Mouse (Mus musculus) kidney, embryonic 14.5 days (tissue): ENCODE data around the gene Col18a1. TPM values are rescaled to one million over a fixed set of nuclear protein-coding genes. Genes with fewer than 3 reads are reported as not detected.

Experiments
- ATAC-seq: fragments of 200-750 bp; cut with Nextera tagmentation; 2 replicates; pipeline ENCODE4 v1.8.0; 2017; ENCODE audit warnings: moderate number of reproducible peaks, mild to moderate bottlenecking, moderate TSS enrichment, moderate library complexity; ENCODE audit not compliant: low FRiP score, low TSS enrichment
- H3K27ac ChIP-seq: fragments of 300-500 bp; sonication (generic); 2 replicates; pipeline ENCODE4 v1.5.1; 2014; ENCODE audit warnings: low read depth, mild to moderate bottlenecking, low read length, moderate library complexity, mixed read lengths
- H3K27me3 ChIP-seq: fragments of 300-500 bp; sonication (generic); 2 replicates; pipeline ENCODE4 v1.6.1; 2014; ENCODE audit warnings: mild to moderate bottlenecking, low read length; ENCODE audit not compliant: control insufficient read depth, insufficient read depth
- H3K36me3 ChIP-seq: fragments of 300-500 bp; sonication (generic); 2 replicates; pipeline ENCODE4 v1.6.1; 2014; ENCODE audit warnings: low read length, mixed read lengths; ENCODE audit not compliant: control insufficient read depth, insufficient read depth
- H3K4me1 ChIP-seq: fragments of 300-500 bp; sonication (generic); 2 replicates; pipeline ENCODE4 v1.6.1; 2014; ENCODE audit warnings: low read length, mixed read lengths; ENCODE audit not compliant: control insufficient read depth, insufficient read depth
- H3K4me2 ChIP-seq: fragments of 300-500 bp; sonication (generic); replicated peaks from 2 replicates; pipeline ENCODE4 v1.6.1; 2014; ENCODE audit warnings: low read depth, mild to moderate bottlenecking, low read length
- H3K4me3 ChIP-seq: fragments of 300-500 bp; sonication (generic); 2 replicates; pipeline ENCODE4 v1.5.1; 2014; ENCODE audit warnings: mild to moderate bottlenecking, low read length
- H3K9ac ChIP-seq: fragments of 300-500 bp; sonication (generic); 2 replicates; pipeline ENCODE4 v1.6.1; 2014; ENCODE audit warnings: low read depth, mild to moderate bottlenecking, low read length, moderate library complexity
- H3K9me3 ChIP-seq: fragments of 300-500 bp; sonication (generic); 2 replicates; pipeline ENCODE4 v1.6.1; 2016; ENCODE audit warnings: low read length; ENCODE audit not compliant: control insufficient read depth
- WGBS: fragments of 180-500 bp; shearing (Covaris S2); extraction: QIAGEN DNeasy Blood & Tissue Kit; methylation state at CpG from one replicate; pipeline ENCODE4 v1.1.7; 2014; 5-methylcytosine and 5-hydroxymethylcytosine counted together
- polyA plus RNA-seq: library from polyadenylated mRNA; unstranded; fragments of >200 nt; fragmentation: Nextera tagmentation; extraction: Ambion mirVana; gene quantifications from 2 replicates; pipeline ENCODE4 v1.2.1, GENCODE M21; 2014

Col18a1 gene
- polyA plus RNA-seq, 1 experiment from 2014 or later, result 140 TPM

- H3K9ac ChIP-seq, result no peak overlapping the region
- H3K27ac ChIP-seq, result peak overlapping the region; percentile 84
- H3K36me3 ChIP-seq, result no peaks in the 10 kb centered on the region
- no peaks in the 10 kb centered on the region for H3K9me3 ChIP-seq
- peak overlapping the region; percentile 11; the same call in 1 of the 2 replicates for H3K4me2 ChIP-seq
- ATAC-seq, result peak; percentile 36; the same call in 1 of the 2 replicates
- peaks cover 50% of the 10 kb centered on the region for H3K4me1 ChIP-seq
- H3K27me3 ChIP-seq, result no peaks in the 10 kb centered on the region
- no peak overlapping the region for H3K4me3 ChIP-seq
- WGBS, result 46% methylated on average over 4 of the region's 4 CpGs
Measured at GRCm38 (mm10) chr10:77151551-77152002, 14.8 kb downstream of the Col18a1 start.

DNA sequence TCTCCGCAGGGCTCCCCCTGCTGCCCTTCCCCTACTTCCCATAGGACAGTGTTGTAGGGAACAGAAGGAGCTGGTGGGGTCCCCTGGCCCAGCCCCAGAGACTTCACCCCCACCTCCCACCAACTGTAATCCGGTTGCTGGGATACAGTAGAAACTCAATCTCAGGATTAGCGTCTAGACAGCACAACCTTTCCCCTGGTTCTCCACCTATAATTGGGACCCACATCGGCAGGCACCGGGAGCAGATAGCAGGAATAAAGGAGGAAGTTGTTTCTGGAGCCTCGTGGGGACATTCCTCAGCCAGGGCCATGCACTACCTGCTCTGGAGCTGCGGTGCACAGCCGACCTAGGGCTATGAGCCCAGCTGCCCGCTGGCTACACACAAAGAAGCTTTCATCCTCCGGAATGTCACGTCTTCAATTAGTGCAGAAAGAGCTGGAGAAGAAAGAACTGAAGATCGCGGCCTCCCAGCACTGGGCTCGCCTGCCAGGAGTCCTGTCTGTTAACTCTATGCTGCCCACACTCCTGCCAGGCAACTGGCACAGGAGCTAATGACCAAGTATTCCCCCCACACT, 15.3 kb downstream of the Col18a1 start:
- peak overlapping the region; percentile 29; the same call in 1 of the 2 replicates for H3K9ac ChIP-seq

GRCm38 (mm10) chr10:77150016-77150415, 16.3 kb downstream of the Col18a1 start:
- WGBS, result 32% methylated on average over 8 of the region's 8 CpGs
- H3K27ac ChIP-seq, result peak overlapping the region; percentile 84
- no peak for ATAC-seq
- no peaks in the 10 kb centered on the region for H3K36me3 ChIP-seq
- no peaks in the 10 kb centered on the region for H3K27me3 ChIP-seq
- no peaks in the 10 kb centered on the region for H3K9me3 ChIP-seq
- H3K9ac ChIP-seq, result peak overlapping the region; percentile 29; the same call in 1 of the 2 replicates
- H3K4me1 ChIP-seq, result peaks cover 59% of the 10 kb centered on the region
- no peak overlapping the region for H3K4me3 ChIP-seq
- H3K4me2 ChIP-seq, result no peak overlapping the region

More for the DNA sequence above, 15.3 kb downstream of the Col18a1 start:
- H3K4me2 ChIP-seq, result peak overlapping the region; percentile 11
- ATAC-seq, result peak; percentile 11; the same call in 1 of the 2 replicates
- no peaks in the 10 kb centered on the region for H3K36me3 ChIP-seq
- no peak overlapping the region for H3K4me3 ChIP-seq
- no peaks in the 10 kb centered on the region for H3K27me3 ChIP-seq
- H3K4me1 ChIP-seq, result peaks cover 51% of the 10 kb centered on the region
- 11% methylated on average over 14 of the region's 14 CpGs for WGBS
- H3K9me3 ChIP-seq, result no peaks in the 10 kb centered on the region
- H3K27ac ChIP-seq, result peak overlapping the region; percentile 84

GRCm38 (mm10) chr10:77147545-77147944, 18.8 kb downstream of the Col18a1 start:
- ATAC-seq, result no peak
- H3K4me3 ChIP-seq, result no peak overlapping the region
- no peaks in the 10 kb centered on the region for H3K36me3 ChIP-seq
- 88% methylated on average over 10 of the region's 10 CpGs for WGBS
- H3K4me1 ChIP-seq, result peaks cover 62% of the 10 kb centered on the region
- no peak overlapping the region for H3K4me2 ChIP-seq
- H3K9me3 ChIP-seq, result no peaks in the 10 kb centered on the region
- no peak overlapping the region for H3K9ac ChIP-seq
- no peaks in the 10 kb centered on the region for H3K27me3 ChIP-seq
- H3K27ac ChIP-seq, result peak overlapping the region; percentile 55; the same call in 1 of the 2 replicates

DNA sequence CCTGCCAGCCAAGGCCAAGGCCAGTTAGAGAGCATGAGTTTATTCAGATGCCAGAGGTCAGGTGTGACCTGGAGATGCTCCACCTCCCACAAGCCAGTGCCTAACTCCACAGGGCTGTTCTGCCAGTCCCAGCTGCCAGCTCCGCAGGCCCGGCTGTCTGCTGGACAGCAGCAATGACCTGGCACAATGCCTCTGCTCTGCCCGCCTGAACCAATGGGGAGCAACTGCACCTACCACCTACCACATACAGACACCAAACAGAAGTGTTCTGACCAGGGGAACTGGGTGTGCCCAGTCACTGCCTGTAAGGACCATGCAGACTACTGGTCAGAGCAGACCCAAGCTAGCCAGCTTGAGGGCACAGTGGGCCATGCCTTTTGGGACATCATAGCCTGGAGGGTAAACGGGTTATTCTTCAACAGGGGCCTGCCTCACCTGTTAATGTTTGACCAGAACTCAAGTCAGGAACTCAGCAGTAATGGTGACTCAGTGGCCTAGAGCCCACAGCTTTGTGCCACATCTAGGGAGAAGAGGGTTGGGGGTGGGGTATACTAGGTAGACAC, 19.4 kb downstream of the Col18a1 start:
- Histone ChIP-seq H3K27ac (peak overlapping the region; percentile 55; the same call in 1 of the 2 replicates), H3K4me1 (peaks cover 59% of the 10 kb centered on the region), H3K27me3 (no peaks in the 10 kb centered on the region), H3K36me3 (no peaks in the 10 kb centered on the region), H3K9ac (no peak overlapping the region), H3K9me3 (no peaks in the 10 kb centered on the region), H3K4me3 (no peak overlapping the region), H3K4me2 (no peak overlapping the region)
- ATAC-seq, result peak; percentile 13; the same call in 1 of the 2 replicates
- WGBS, result 72% methylated on average over 4 of the region's 4 CpGs

DNA sequence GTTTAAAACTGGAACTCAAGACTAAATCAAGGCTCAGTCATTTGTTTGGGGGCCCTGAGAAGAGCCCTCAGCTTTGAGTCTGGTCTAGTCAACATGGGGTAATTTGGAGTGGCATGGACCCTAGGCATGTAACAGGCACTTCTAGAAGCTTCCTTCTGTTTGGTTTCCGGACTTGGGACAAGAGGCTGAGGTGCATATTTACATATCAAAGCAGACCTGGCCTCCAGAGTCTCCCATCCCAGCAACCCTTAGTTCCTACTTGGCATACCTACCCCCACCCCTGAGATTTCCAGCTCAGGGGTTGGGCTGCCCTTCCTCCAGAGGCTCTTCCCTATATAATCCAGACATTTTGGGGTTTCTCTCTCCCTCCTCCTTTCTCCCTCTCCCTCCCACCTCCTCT, 20.4 kb downstream of the Col18a1 start:
- Histone ChIP-seq H3K4me2 (no peak overlapping the region), H3K36me3 (no peaks in the 10 kb centered on the region), H3K27me3 (no peaks in the 10 kb centered on the region), H3K9ac (no peak overlapping the region), H3K27ac (no peak overlapping the region), H3K4me3 (no peak overlapping the region), H3K4me1 (peaks cover 49% of the 10 kb centered on the region), H3K9me3 (no peaks in the 10 kb centered on the region)
- no peak for ATAC-seq
- 70% methylated on average over 1 of the region's 1 CpGs for WGBS

- Histone ChIP-seq H3K4me2 (no peak overlapping the region), H3K4me3 (no peak overlapping the region), H3K9ac (no peak overlapping the region), H3K36me3 (no peaks in the 10 kb centered on the region), H3K27ac (no peak overlapping the region), H3K9me3 (no peaks in the 10 kb centered on the region), H3K4me1 (peaks cover 39% of the 10 kb centered on the region), H3K27me3 (no peaks in the 10 kb centered on the region)
- 90% methylated on average over 2 of the region's 2 CpGs for WGBS
- ATAC-seq, result no peak
Measured at GRCm38 (mm10) chr10:77144372-77144771, 22.0 kb downstream of the Col18a1 start.

DNA sequence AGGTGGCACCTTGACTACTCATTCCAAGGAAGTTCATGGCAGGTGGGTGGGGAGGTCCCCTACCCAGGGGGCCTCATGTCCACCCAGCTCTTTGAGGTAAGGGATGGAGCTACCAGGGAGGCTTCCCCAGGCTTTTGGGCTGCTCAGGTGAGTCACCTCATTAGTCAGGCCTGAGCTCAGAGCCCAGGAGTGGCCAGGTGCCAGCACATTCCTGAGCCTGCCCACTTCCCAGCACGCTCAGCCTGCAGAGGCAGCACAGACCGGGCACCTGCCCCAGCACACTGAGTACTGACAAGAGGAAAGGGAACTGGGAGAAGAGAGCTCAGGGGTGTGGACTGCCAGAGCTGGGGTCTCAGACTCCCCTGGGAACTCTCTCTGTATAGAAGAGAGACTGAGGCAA, 24.0 kb downstream of the Col18a1 start:
- Histone ChIP-seq H3K9me3 (no peaks in the 10 kb centered on the region), H3K27ac (0 out of 2 replicates have a peak overlapping the region, but pooled peaks have one; percentile 32), H3K9ac (no peak overlapping the region), H3K36me3 (no peaks in the 10 kb centered on the region), H3K4me1 (peaks cover 39% of the 10 kb centered on the region), H3K4me3 (no peak overlapping the region), H3K4me2 (no peak overlapping the region), H3K27me3 (no peaks in the 10 kb centered on the region)
- no peak for ATAC-seq
- 80% methylated on average over 2 of the region's 2 CpGs for WGBS

GRCm38 (mm10) chr10:77138304-77138703, 28.0 kb downstream of the Col18a1 start:
- H3K27ac ChIP-seq, result no peak overlapping the region
- ATAC-seq, result no peak

More at GRCm38 (mm10) chr10:77138304-77138703, 28.0 kb downstream of the Col18a1 start:
- Histone ChIP-seq H3K36me3 (peaks cover 5% of the 10 kb centered on the region; the same call in 1 of the 2 replicates), H3K9me3 (no peaks in the 10 kb centered on the region), H3K27me3 (no peaks in the 10 kb centered on the region), H3K9ac (no peak overlapping the region), H3K4me2 (no peak overlapping the region), H3K4me1 (peaks cover 27% of the 10 kb centered on the region; the same call in 1 of the 2 replicates), H3K4me3 (no peak overlapping the region)
